Mouse (Mus musculus): ENCODE data around the gene Gm28043. TPM values are rescaled to one million over a fixed set of nuclear protein-coding genes. Genes with fewer than 3 reads are reported as not detected.

Gm28043 gene
- total and polyA plus RNA-seq, 3 experiments = 1.3 to 3.4 TPM; not detected in 1

DNA sequence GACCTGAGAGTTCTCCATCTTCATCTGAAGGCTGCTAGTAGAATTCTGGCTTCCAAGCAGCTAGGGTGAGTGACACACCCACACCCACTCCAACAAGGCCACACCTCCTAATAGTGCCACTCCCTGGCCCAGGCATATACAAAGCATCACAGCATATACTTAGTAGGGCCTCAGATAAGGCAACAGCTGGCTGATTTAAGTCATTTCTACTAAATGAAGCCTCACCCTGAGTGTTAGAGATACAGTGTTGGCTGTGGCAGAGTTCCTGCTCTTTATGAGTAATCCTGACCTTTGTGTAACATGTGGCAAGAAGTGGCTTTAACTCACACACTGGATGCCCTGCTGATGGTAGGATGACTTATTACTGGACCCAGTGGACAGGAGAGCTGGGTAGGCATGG is 55.3 kb downstream of the Gm28043 start:
- Histone ChIP-seq H3K27ac (ENCODE audit: control insufficient read depth, low read depth, low read length) (no peak overlapping the region), H3K9ac (ENCODE audit: control insufficient read depth, low read depth, low read length, poor library complexity, severe bottlenecking) (no peak overlapping the region), H3K9me3 (replicated peaks; ENCODE audit: insufficient read depth, low read length) (no peaks in the 10 kb centered on the region), H3K36me3 (ENCODE audit: control insufficient read depth in 1 of 2, insufficient read depth in 2 of 2, low read length in 2 of 2) (peaks cover 17 to 41% of the 10 kb centered on the region in 2 experiments), H3K4me3 (ENCODE audit: control insufficient read depth in 1 of 2, insufficient read depth in 1 of 2, low read depth in 2 of 2, low read length in 2 of 2) (no peak overlapping the region), H3K27me3 (ENCODE audit: control insufficient read depth in 1 of 2, insufficient read depth in 2 of 2, low read length in 2 of 2) (no peaks in the 10 kb centered on the region), H3K79me2 (ENCODE audit: control insufficient read depth, insufficient read depth, low read length, poor library complexity) (peaks cover 9% of the 10 kb centered on the region; the same call in 1 of the 2 replicates), H3K4me1 (ENCODE audit: control insufficient read depth in 1 of 2, insufficient read depth in 2 of 2, low read length in 2 of 2) (peaks cover 10 to 14% of the 10 kb centered on the region in 2 experiments)
- no peak for TF ChIP-seq GATA1 (IDR thresholded peaks at IDR 0.05; ENCODE audit: low read depth, low read length)
- TF ChIP-seq ETS1 (IDR thresholded peaks at IDR 0.05; ENCODE audit: low read depth, low read length) = peak; percentile 49
- TF ChIP-seq ZMIZ1 (IDR thresholded peaks at IDR 0.05; ENCODE audit: low read depth, low read length) = no peak
- no peak for TF ChIP-seq CTCF (IDR thresholded peaks at IDR 0.05 in 2 of 3, conservative IDR thresholded peaks at IDR 0.05 in 1 of 3; ENCODE audit: control insufficient read depth in 1 of 3, insufficient read depth in 1 of 3, low read depth in 2 of 3, low read length in 3 of 3, poor library complexity in 1 of 3, severe bottlenecking in 1 of 3)
- no peak for TF ChIP-seq MYC (IDR thresholded peaks at IDR 0.05; ENCODE audit: low read depth, low read length)
- TF ChIP-seq BHLHE40 (IDR thresholded peaks at IDR 0.05; ENCODE audit: borderline replicate concordance, low read depth, low read length) = no peak
- TF ChIP-seq USF1 (IDR thresholded peaks at IDR 0.05; ENCODE audit: low read depth, low read length) = no peak
- no peak for TF ChIP-seq TAL1 (IDR thresholded peaks at IDR 0.05; ENCODE audit: low read length)
- TF ChIP-seq ZNF384 (IDR thresholded peaks at IDR 0.05; ENCODE audit: low read depth, low read length) = no peak
- TF ChIP-seq NRF1 (IDR thresholded peaks at IDR 0.05; ENCODE audit: insufficient read depth, low read depth, low read length, poor library complexity, severe bottlenecking) = no peak
- no peak for TF ChIP-seq E2F4 (IDR thresholded peaks at IDR 0.05; ENCODE audit: borderline replicate concordance, low read depth, low read length)
- peak; percentile 43; the same call in 1 of the 2 replicates for TF ChIP-seq ZKSCAN1 (IDR thresholded peaks at IDR 0.05; ENCODE audit: low read depth, low read length)
- no peak for TF ChIP-seq MAFK (IDR thresholded peaks at IDR 0.05; ENCODE audit: borderline replicate concordance, low read depth, low read length)
- TF ChIP-seq NELFE (IDR thresholded peaks at IDR 0.05; ENCODE audit: low read depth, low read length) = no peak
- TF ChIP-seq JUND (IDR thresholded peaks at IDR 0.05; ENCODE audit: low read depth, low read length) = no peak
- no peak for TF ChIP-seq USF2 (IDR thresholded peaks at IDR 0.05; ENCODE audit: borderline replicate concordance in 1 of 2, insufficient read depth in 1 of 2, low read depth in 1 of 2, low read length in 2 of 2)
- peak; percentile 44 for DNase-seq (ENCODE audit: low read depth, low spot score)

DNA sequence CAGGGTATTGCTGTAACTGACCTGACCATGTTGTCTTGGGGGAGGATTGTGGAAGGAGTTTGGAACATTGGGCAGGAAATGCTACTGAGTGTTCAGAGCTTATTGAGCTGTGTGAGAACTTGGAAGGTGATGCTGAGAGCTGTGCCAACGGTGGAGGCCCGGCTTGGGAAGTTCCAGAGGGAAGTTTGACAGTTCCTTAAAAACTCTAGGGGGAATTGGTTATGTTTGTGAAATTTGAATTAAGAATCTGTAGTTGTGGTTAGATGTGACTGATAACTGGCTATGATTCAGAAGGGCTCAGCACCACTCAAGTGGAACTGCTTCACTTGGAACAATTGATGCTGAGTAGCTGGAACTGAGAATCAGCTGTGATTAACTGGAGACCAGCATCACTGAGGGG is 56.3 kb downstream of the Gm28043 start:
- peaks cover 17 to 48% of the 10 kb centered on the region in 2 experiments for H3K36me3 ChIP-seq (ENCODE audit: control insufficient read depth in 1 of 2, insufficient read depth in 2 of 2, low read length in 2 of 2)
- H3K27me3 ChIP-seq (ENCODE audit: control insufficient read depth in 1 of 2, insufficient read depth in 2 of 2, low read length in 2 of 2) = no peaks in the 10 kb centered on the region
- H3K27ac ChIP-seq (ENCODE audit: control insufficient read depth, low read depth, low read length) = no peak overlapping the region
- DNase-seq (ENCODE audit: low read depth, low spot score) = no peak
- H3K9ac ChIP-seq (ENCODE audit: control insufficient read depth, low read depth, low read length, poor library complexity, severe bottlenecking) = no peak overlapping the region
- no peak overlapping the region for H3K4me3 ChIP-seq (ENCODE audit: control insufficient read depth in 1 of 2, insufficient read depth in 1 of 2, low read depth in 2 of 2, low read length in 2 of 2)
- H3K9me3 ChIP-seq (replicated peaks; ENCODE audit: insufficient read depth, low read length) = no peaks in the 10 kb centered on the region
- no peak for TF ChIP-seq ZKSCAN1 (IDR thresholded peaks at IDR 0.05; ENCODE audit: low read depth, low read length)
- no peak for TF ChIP-seq KAT2A (conservative IDR thresholded peaks at IDR 0.05; ENCODE audit: low read depth, low read length)
- no peak for TF ChIP-seq E2F4 (IDR thresholded peaks at IDR 0.05; ENCODE audit: borderline replicate concordance, low read depth, low read length)
- no peak for TF ChIP-seq ZC3H11A (IDR thresholded peaks at IDR 0.05; ENCODE audit: low read depth, low read length)
- peak; percentile 67 for TF ChIP-seq RCOR1 (IDR thresholded peaks at IDR 0.05; ENCODE audit: low read depth, low read length)
- TF ChIP-seq MYC (IDR thresholded peaks at IDR 0.05; ENCODE audit: low read depth, low read length) = no peak
- TF ChIP-seq CHD2 (IDR thresholded peaks at IDR 0.05; ENCODE audit: low read length) = no peak
- TF ChIP-seq ZNF384 (IDR thresholded peaks at IDR 0.05; ENCODE audit: low read depth, low read length) = no peak
- no peak for TF ChIP-seq MAFK (IDR thresholded peaks at IDR 0.05; ENCODE audit: borderline replicate concordance, low read depth, low read length)
- TF ChIP-seq SMC3 (IDR thresholded peaks at IDR 0.05; ENCODE audit: low read depth, low read length) = no peak
- no peak for TF ChIP-seq USF1 (IDR thresholded peaks at IDR 0.05; ENCODE audit: low read depth, low read length)
- TF ChIP-seq NELFE (IDR thresholded peaks at IDR 0.05; ENCODE audit: low read depth, low read length) = no peak
- no peak for TF ChIP-seq POLR2A (IDR thresholded peaks at IDR 0.05; ENCODE audit: control insufficient read depth in 1 of 2, insufficient read depth in 1 of 2, low read depth in 1 of 2, low read length in 2 of 2, poor library complexity in 1 of 2)
- TF ChIP-seq MXI1 (IDR thresholded peaks at IDR 0.05; ENCODE audit: low read depth, low read length) = no peak
- TF ChIP-seq GATA1 (IDR thresholded peaks at IDR 0.05; ENCODE audit: low read depth, low read length) = 0 out of 2 replicates have a peak, but pooled peaks have one; percentile 7
- no peak for TF ChIP-seq CTCF (IDR thresholded peaks at IDR 0.05 in 2 of 3, conservative IDR thresholded peaks at IDR 0.05 in 1 of 3; ENCODE audit: control insufficient read depth in 1 of 3, insufficient read depth in 1 of 3, low read depth in 2 of 3, low read length in 3 of 3, poor library complexity in 1 of 3, severe bottlenecking in 1 of 3)
- TF ChIP-seq MAX (IDR thresholded peaks at IDR 0.05; ENCODE audit: low read length) = no peak
- H3K4me1 ChIP-seq (ENCODE audit: control insufficient read depth in 1 of 2, insufficient read depth in 2 of 2, low read length in 2 of 2) = peaks cover 10 to 14% of the 10 kb centered on the region in 2 experiments
- peaks cover 8% of the 10 kb centered on the region; the same call in 1 of the 2 replicates for H3K79me2 ChIP-seq (ENCODE audit: control insufficient read depth, insufficient read depth, low read length, poor library complexity)
